Mouse (Mus musculus) C2C12 (cell line): ENCODE data around the gene Kif26b.

Experiments
- CEBPB ChIP-seq: IDR thresholded peaks from one replicate; pipeline ENCODE4 v1.6.1; 2011; ENCODE audit warnings: low read depth, mild to moderate bottlenecking, control low read depth, moderate library complexity
- CTCF ChIP-seq: IDR thresholded peaks from one replicate; pipeline ENCODE4 v1.5.1; 2011; ENCODE audit not compliant: control insufficient read depth, insufficient read depth, insufficient read length
- MAX ChIP-seq: IDR thresholded peaks from one replicate; pipeline ENCODE4 v1.6.1; 2011; ENCODE audit warnings: mild to moderate bottlenecking, control low read depth
- MYOD1 ChIP-seq: IDR thresholded peaks from one replicate; pipeline ENCODE4 v1.6.1; 2011; ENCODE audit warnings: low read depth; ENCODE audit not compliant: control insufficient read depth, insufficient read length
- MYOG ChIP-seq: IDR thresholded peaks from one replicate; pipeline ENCODE4 v1.6.1; 2011; ENCODE audit not compliant: control insufficient read depth, insufficient read length; ENCODE audit errors: extremely low read depth
- USF1 ChIP-seq: IDR thresholded peaks from one replicate; pipeline ENCODE4 v1.6.1; 2011; ENCODE audit warnings: low read depth, mild to moderate bottlenecking, control low read depth, moderate library complexity

DNA sequence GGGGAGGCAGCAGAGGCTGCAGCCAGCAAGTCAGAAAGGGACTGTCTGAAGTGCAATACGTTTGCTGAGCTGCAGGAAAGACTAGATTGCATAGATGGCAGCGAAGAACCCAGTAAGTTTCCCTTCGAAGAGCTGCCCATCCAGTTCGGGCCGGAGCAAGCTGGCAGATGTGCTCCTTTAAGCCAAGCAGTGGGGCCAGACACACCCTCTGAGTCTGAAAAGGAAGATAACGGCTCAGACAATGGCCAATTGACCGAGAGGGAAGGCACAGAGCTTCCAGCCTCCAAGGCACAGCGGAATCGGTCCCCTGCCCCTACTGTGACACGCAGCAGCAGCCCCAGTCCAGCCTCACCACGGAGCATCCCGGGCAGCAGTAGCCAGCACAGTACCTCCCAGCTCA, 386.1 kb downstream of the Kif26b start:
- TF ChIP-seq CEBPB (no peak), CTCF (no peak), MAX (no peak), MYOD1 (no peak), USF1 (no peak), MYOG (no peak)
